Mouse (Mus musculus): Measurements from ENCODE around the gene Arhgef11. TPM values are rescaled to one million over a fixed set of nuclear protein-coding genes. Genes with fewer than 3 reads are reported as not detected.

Gene Arhgef11
- total and polyA plus RNA-seq, 2 experiments from 2014 or later, result 16.4 to 67.5 TPM

- Histone ChIP-seq H3K4me3 (ENCODE audit: low read depth, low read length) (no peak overlapping the region), H3K4me2 (ENCODE audit: low read depth, low read length, poor library complexity, severe bottlenecking) (no peak overlapping the region), H3K27me3 (ENCODE audit: insufficient read depth, low read length) (no peaks in the 10 kb centered on the region), H3K9me3 (ENCODE audit: low read length) (no peaks in the 10 kb centered on the region), H3K27ac (ENCODE audit: low read depth, low read length) (no peak overlapping the region), H3K36me3 (ENCODE audit: insufficient read depth, low read length) (no peaks in the 10 kb centered on the region), H3K9ac (replicated peaks; ENCODE audit: low read length, poor library complexity, severe bottlenecking) (no peak overlapping the region), H3K4me1 (ENCODE audit: insufficient read depth, low read length) (no peaks in the 10 kb centered on the region)
- TF ChIP-seq CTCF (IDR thresholded peaks at IDR 0.05), result no peak
- no peak for ATAC-seq (ENCODE audit: low FRiP score)
- peak; percentile 62 for DNase-seq (ENCODE audit: low spot score)
- WGBS, result 76% methylated on average over 9 of the region's 9 CpGs
Measured at GRCm38 (mm10) chr3:87630899-87631298, 13.5 kb downstream of the Arhgef11 start.

GRCm38 (mm10) chr3:87631408-87631807 is 14.0 kb downstream of the Arhgef11 start:
- Histone ChIP-seq H3K27me3 (ENCODE audit: insufficient read depth, low read length) (no peaks in the 10 kb centered on the region), H3K27ac (ENCODE audit: low read depth, low read length) (no peak overlapping the region), H3K4me3 (ENCODE audit: low read depth, low read length) (no peak overlapping the region), H3K4me1 (ENCODE audit: insufficient read depth, low read length) (peaks cover 3% of the 10 kb centered on the region; the same call in 1 of the 2 replicates), H3K36me3 (ENCODE audit: insufficient read depth, low read length) (no peaks in the 10 kb centered on the region), H3K9ac (replicated peaks; ENCODE audit: low read length, poor library complexity, severe bottlenecking) (no peak overlapping the region), H3K4me2 (ENCODE audit: low read depth, low read length, poor library complexity, severe bottlenecking) (no peak overlapping the region), H3K9me3 (ENCODE audit: low read length) (no peaks in the 10 kb centered on the region)
- no peak for ATAC-seq (ENCODE audit: low FRiP score)
- 70% methylated on average over 4 of the region's 4 CpGs for WGBS
- no peak for DNase-seq (ENCODE audit: low spot score)
- TF ChIP-seq CTCF (IDR thresholded peaks at IDR 0.05), result no peak

- Histone ChIP-seq H3K9me3 (ENCODE audit: low read length) (no peaks in the 10 kb centered on the region), H3K4me2 (ENCODE audit: low read depth, low read length, poor library complexity, severe bottlenecking) (no peak overlapping the region), H3K36me3 (ENCODE audit: insufficient read depth, low read length) (no peaks in the 10 kb centered on the region), H3K9ac (replicated peaks; ENCODE audit: low read length, poor library complexity, severe bottlenecking) (no peak overlapping the region), H3K4me3 (ENCODE audit: low read depth, low read length) (no peak overlapping the region), H3K27ac (ENCODE audit: low read depth, low read length) (no peak overlapping the region), H3K27me3 (ENCODE audit: insufficient read depth, low read length) (no peaks in the 10 kb centered on the region), H3K4me1 (ENCODE audit: insufficient read depth, low read length) (peaks cover 4% of the 10 kb centered on the region; the same call in 1 of the 2 replicates)
- no peak for DNase-seq (ENCODE audit: low spot score)
- WGBS, result 61% methylated on average over 4 of the region's 4 CpGs
- ATAC-seq (ENCODE audit: low FRiP score), result no peak
- no peak for TF ChIP-seq CTCF (IDR thresholded peaks at IDR 0.05)
Measured at GRCm38 (mm10) chr3:87635514-87635913, 18.2 kb downstream of the Arhgef11 start.

GRCm38 (mm10) chr3:87643453-87643852 is 26.1 kb downstream of the Arhgef11 start:
- Histone ChIP-seq H3K27me3 (ENCODE audit: insufficient read depth, low read length) (no peaks in the 10 kb centered on the region), H3K4me1 (ENCODE audit: insufficient read depth, low read length) (no peaks in the 10 kb centered on the region), H3K27ac (ENCODE audit: low read depth, low read length) (no peak overlapping the region), H3K9ac (replicated peaks; ENCODE audit: low read length, poor library complexity, severe bottlenecking) (no peak overlapping the region), H3K36me3 (ENCODE audit: insufficient read depth, low read length) (no peaks in the 10 kb centered on the region), H3K4me3 (ENCODE audit: low read depth, low read length) (no peak overlapping the region), H3K9me3 (ENCODE audit: low read length) (no peaks in the 10 kb centered on the region), H3K4me2 (ENCODE audit: low read depth, low read length, poor library complexity, severe bottlenecking) (no peak overlapping the region)
- DNase-seq (ENCODE audit: low spot score) (no peak), ATAC-seq (ENCODE audit: low FRiP score) (no peak)
- TF ChIP-seq CTCF (IDR thresholded peaks at IDR 0.05), result no peak
- WGBS, result 73% methylated on average over 1 of the region's 1 CpGs

GRCm38 (mm10) chr3:87646174-87646573 is 28.8 kb downstream of the Arhgef11 start:
- no peaks in the 10 kb centered on the region for H3K4me1 ChIP-seq (ENCODE audit: insufficient read depth, low read length)
- WGBS, result 98% methylated on average over 1 of the region's 1 CpGs
- no peak overlapping the region for H3K27ac ChIP-seq (ENCODE audit: low read depth, low read length)
- H3K9me3 ChIP-seq (ENCODE audit: low read length), result no peaks in the 10 kb centered on the region
- H3K4me3 ChIP-seq (ENCODE audit: low read depth, low read length), result no peak overlapping the region
- no peaks in the 10 kb centered on the region for H3K36me3 ChIP-seq (ENCODE audit: insufficient read depth, low read length)
- no peak overlapping the region for H3K4me2 ChIP-seq (ENCODE audit: low read depth, low read length, poor library complexity, severe bottlenecking)
- no peaks in the 10 kb centered on the region for H3K27me3 ChIP-seq (ENCODE audit: insufficient read depth, low read length)
- H3K9ac ChIP-seq (replicated peaks; ENCODE audit: low read length, poor library complexity, severe bottlenecking), result no peak overlapping the region
- DNase-seq (ENCODE audit: low spot score) (no peak), ATAC-seq (ENCODE audit: low FRiP score) (no peak)
- no peak for TF ChIP-seq CTCF (IDR thresholded peaks at IDR 0.05)

- 92% methylated on average over 3 of the region's 3 CpGs for WGBS
- no peak for ATAC-seq (ENCODE audit: low FRiP score)
- no peaks in the 10 kb centered on the region for H3K27me3 ChIP-seq (ENCODE audit: insufficient read depth, low read length)
- H3K9ac ChIP-seq (replicated peaks; ENCODE audit: low read length, poor library complexity, severe bottlenecking), result no peak overlapping the region
- no peak overlapping the region for H3K4me2 ChIP-seq (ENCODE audit: low read depth, low read length, poor library complexity, severe bottlenecking)
- no peak overlapping the region for H3K4me3 ChIP-seq (ENCODE audit: low read depth, low read length)
- no peaks in the 10 kb centered on the region for H3K36me3 ChIP-seq (ENCODE audit: insufficient read depth, low read length)
- no peak overlapping the region for H3K27ac ChIP-seq (ENCODE audit: low read depth, low read length)
- no peak for DNase-seq (ENCODE audit: low spot score)
- H3K9me3 ChIP-seq (ENCODE audit: low read length), result no peaks in the 10 kb centered on the region
- TF ChIP-seq CTCF (IDR thresholded peaks at IDR 0.05), result no peak
- no peaks in the 10 kb centered on the region for H3K4me1 ChIP-seq (ENCODE audit: insufficient read depth, low read length)
Measured at GRCm38 (mm10) chr3:87649063-87649462, 31.7 kb downstream of the Arhgef11 start.

All from midbrain, postnatal 0 days (tissue).